Mouse (Mus musculus) kidney, adult 18-20 months (tissue): Measurements from ENCODE around the gene Golm1.
"Not testable (repeated sequence)": the region's sequence is repeated elsewhere in the genome, so short reads cannot be mapped to it uniquely, and the experiment has no call there.

Experiments
- DNase-seq: peaks from one replicate; pipeline ENCODE4 v3.0.0; 2021

Golm1 gene

GRCm38 (mm10) chr13:59642818-59643217 lies 32.8 kb downstream of the Golm1 start:
- no peak for DNase-seq

GRCm38 (mm10) chr13:59640178-59640440 lies 35.5 kb downstream of the Golm1 start:
- no peak for DNase-seq

- no peak for DNase-seq
Observed at GRCm38 (mm10) chr13:59639368-59640177, 36.0 kb downstream of the Golm1 start.

GRCm38 (mm10) chr13:59637800-59638199 lies 37.8 kb downstream of the Golm1 start:
- no peak for DNase-seq

GRCm38 (mm10) chr13:59634637-59635036 lies 41.0 kb downstream of the Golm1 start:
- DNase-seq, result no peak

GRCm38 (mm10) chr13:59626739-59627138 lies 48.9 kb downstream of the Golm1 start:
- no peak for DNase-seq

- no peak for DNase-seq
Observed at GRCm38 (mm10) chr13:59624903-59625302, 50.7 kb downstream of the Golm1 start.

GRCm38 (mm10) chr13:59624389-59624788 lies 51.2 kb downstream of the Golm1 start:
- no peak for DNase-seq

GRCm38 (mm10) chr13:59621643-59622489 lies 53.7 kb downstream of the Golm1 start:
- no peak for DNase-seq

- DNase-seq, result no peak
Observed at GRCm38 (mm10) chr13:59618463-59618862, 57.1 kb downstream of the Golm1 start.

GRCm38 (mm10) chr13:59615554-59615953 lies 60.1 kb downstream of the Golm1 start:
- no peak for DNase-seq

GRCm38 (mm10) chr13:59615152-59615551 lies 60.5 kb downstream of the Golm1 start:
- DNase-seq, result no peak

- no peak for DNase-seq
Observed at GRCm38 (mm10) chr13:59613868-59614267, 61.7 kb downstream of the Golm1 start.

- DNase-seq, result no peak
Observed at GRCm38 (mm10) chr13:59610437-59610836, 65.2 kb downstream of the Golm1 start.

- DNase-seq, result no peak
Observed at GRCm38 (mm10) chr13:59609885-59610284, 65.7 kb downstream of the Golm1 start.

- no peak for DNase-seq
Observed at GRCm38 (mm10) chr13:59605221-59605922, 70.2 kb downstream of the Golm1 start.

- no peak for DNase-seq
Observed at GRCm38 (mm10) chr13:59604511-59604910, 71.1 kb downstream of the Golm1 start.

GRCm38 (mm10) chr13:59603096-59603495 lies 72.5 kb downstream of the Golm1 start:
- no peak for DNase-seq

GRCm38 (mm10) chr13:59592630-59593029 lies 83.0 kb downstream of the Golm1 start:
- DNase-seq, result no peak

GRCm38 (mm10) chr13:59592058-59592457 lies 83.6 kb downstream of the Golm1 start:
- DNase-seq, result not testable (repeated sequence)

GRCm38 (mm10) chr13:59590691-59591090 lies 84.9 kb downstream of the Golm1 start:
- no peak for DNase-seq

- no peak for DNase-seq
Observed at GRCm38 (mm10) chr13:59589672-59590071, 85.9 kb downstream of the Golm1 start.

GRCm38 (mm10) chr13:59587201-59587600 lies 88.4 kb downstream of the Golm1 start:
- DNase-seq, result no peak

- DNase-seq, result no peak
Observed at GRCm38 (mm10) chr13:59585648-59586005, 90.0 kb downstream of the Golm1 start.
